Mouse (Mus musculus): Measurements from ENCODE around the gene Olfr316.

The Olfr316 gene

GRCm38 (mm10) chr11:58752434-58752833, at the start of gene Olfr316:
TSS of gene Olfr316 (plus strand) at chr11:58752734.
- TF ChIP-seq GATA4 (IDR thresholded peaks at IDR 0.05; ENCODE audit: insufficient replicate concordance, low read length), result no peak

DNA sequence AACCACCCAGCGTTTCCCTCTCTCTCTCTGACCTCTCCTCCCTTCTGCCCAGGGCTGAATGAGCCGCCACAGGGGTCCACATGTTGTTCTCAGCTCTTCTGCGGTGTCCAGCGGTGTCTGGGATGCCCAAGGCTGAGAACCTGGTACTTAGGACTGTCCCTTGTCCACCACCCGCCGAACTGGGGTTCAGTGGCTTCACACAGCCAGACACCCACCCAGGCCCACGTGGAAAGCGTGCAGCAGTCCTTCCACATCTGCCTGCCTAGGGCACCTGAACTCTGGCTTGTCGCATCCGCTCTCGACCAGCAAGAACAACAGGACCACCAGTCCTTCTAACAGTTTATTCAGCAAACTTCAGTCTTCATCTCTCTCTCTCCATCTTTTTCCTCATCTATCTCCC, 43.4 kb upstream of the Olfr316 start:
- TF ChIP-seq GATA4 (IDR thresholded peaks at IDR 0.05; ENCODE audit: insufficient replicate concordance, low read length), result no peak

DNA sequence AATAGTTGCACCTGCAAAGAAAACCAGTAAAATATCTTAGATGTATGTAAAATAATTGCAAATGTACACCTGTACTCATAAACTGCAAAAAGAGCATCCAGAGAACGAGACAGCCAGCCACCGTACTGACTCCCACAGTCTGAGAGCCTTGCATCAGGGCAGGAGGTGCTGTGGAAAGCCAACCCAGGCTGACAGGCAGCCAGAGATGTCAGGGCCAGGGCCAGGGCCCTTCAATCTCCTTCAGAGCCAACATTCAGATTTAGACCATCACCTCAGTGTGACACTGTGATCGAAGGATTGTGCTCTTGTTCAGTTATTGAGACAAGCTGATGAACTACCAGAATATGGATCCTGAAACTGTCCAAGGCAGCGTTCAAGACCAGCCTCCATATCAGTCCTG, 32.8 kb upstream of the Olfr316 start:
- TF ChIP-seq GATA4 (IDR thresholded peaks at IDR 0.05; ENCODE audit: insufficient replicate concordance, low read length), result no peak

DNA sequence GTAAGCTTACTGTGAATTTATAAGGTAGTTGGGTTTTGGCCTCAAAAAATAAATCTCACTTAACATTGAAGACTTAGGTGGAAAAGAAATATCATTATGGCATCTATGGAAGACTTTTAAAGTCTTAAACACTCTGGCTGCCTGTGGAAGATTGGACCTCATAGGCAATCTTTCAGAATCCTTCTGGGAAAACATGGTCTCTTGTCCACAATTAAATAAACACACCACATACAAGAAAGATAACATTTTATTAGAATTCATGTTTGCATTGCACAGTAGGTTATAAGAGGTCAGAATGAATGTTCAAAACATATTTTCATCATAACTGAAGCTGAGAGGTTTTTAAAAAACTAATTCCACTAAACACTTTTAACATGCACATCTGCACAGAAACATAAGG, 28.6 kb upstream of the Olfr316 start, which contains the start of gene Olfr318:
TSS of gene Olfr318 (minus strand) at position 101 of the 400 bp plus-strand sequence.
- no peak for TF ChIP-seq GATA4 (IDR thresholded peaks at IDR 0.05; ENCODE audit: insufficient replicate concordance, low read length)

GRCm38 (mm10) chr11:58733372-58733771, 19.2 kb upstream of the Olfr316 start:
- TF ChIP-seq GATA4 (IDR thresholded peaks at IDR 0.05; ENCODE audit: insufficient replicate concordance, low read length), result no peak

GRCm38 (mm10) chr11:58738792-58739262, 13.7 kb upstream of the Olfr316 start, which contains the start of gene Olfr317:
TSS of gene Olfr317 (minus strand) at chr11:58739212.
- TF ChIP-seq GATA4 (IDR thresholded peaks at IDR 0.05; ENCODE audit: insufficient replicate concordance, low read length), result no peak

DNA sequence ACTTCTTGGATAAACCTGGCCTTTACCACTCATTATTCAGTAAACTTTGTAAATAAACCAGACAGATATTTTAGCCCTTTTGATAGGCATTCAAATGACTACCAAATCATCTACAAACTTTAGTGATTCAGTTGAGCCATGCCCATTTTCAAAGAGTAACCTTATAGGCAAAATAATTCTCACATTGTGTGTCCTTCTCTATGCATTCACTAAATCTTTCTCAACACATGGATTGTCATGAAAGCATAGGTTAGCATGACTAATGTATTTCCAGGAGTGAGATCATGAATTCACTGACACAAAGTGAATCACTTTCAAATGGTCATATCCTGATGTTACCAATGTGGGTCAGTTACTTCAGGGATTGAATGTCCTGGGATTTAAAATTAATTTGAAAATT, 20.4 kb downstream of the Olfr316 start, which contains the start of gene Olfr315:
TSS of gene Olfr315 (plus strand) at position 301 of the 400 bp plus-strand sequence.
- no peak for TF ChIP-seq GATA4 (IDR thresholded peaks at IDR 0.05; ENCODE audit: insufficient replicate concordance, low read length)

DNA sequence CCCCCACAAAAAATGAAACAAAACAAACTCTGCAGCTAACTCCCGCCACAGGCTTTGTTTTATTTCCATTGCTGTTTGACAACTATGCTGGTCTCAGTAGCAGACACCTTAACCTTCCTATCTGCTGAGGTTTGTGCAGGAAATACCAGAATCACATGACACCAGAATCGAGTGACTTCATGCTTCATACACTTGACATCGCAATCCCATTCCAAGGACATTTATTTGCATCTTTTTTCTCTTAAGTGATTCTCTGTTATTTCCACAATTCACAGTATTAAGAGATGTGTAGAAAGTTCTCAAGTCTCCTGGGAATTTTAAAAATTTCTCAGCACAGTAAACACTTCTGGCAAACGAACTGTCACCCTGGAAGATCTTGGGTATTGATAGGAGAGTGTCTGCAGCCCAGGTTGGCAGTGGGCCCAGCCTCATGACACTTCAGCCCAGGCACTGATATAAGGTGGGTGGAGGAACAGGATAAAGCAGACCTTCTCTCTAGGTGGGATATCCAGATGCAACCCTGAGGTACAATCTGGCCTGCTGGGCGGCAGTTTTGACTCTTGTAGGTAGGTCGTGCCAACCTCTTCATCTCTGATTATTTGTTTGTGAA, 30.1 kb downstream of the Olfr316 start, which contains the start of gene Olfr314:
TSS of gene Olfr314 (plus strand) at position 473 of the 610 bp plus-strand sequence.
- no peak for TF ChIP-seq GATA4 (IDR thresholded peaks at IDR 0.05; ENCODE audit: insufficient replicate concordance, low read length)

- TF ChIP-seq GATA4 (IDR thresholded peaks at IDR 0.05; ENCODE audit: insufficient replicate concordance, low read length), result no peak
Observed at GRCm38 (mm10) chr11:58784182-58784581, 31.6 kb downstream of the Olfr316 start.

- no peak for TF ChIP-seq GATA4 (IDR thresholded peaks at IDR 0.05; ENCODE audit: insufficient replicate concordance, low read length)
Observed at GRCm38 (mm10) chr11:58787651-58788050, 35.1 kb downstream of the Olfr316 start.

GRCm38 (mm10) chr11:58788346-58788745, 35.8 kb downstream of the Olfr316 start:
- no peak for TF ChIP-seq GATA4 (IDR thresholded peaks at IDR 0.05; ENCODE audit: insufficient replicate concordance, low read length)

GRCm38 (mm10) chr11:58789532-58789931, 37.0 kb downstream of the Olfr316 start:
- TF ChIP-seq GATA4 (IDR thresholded peaks at IDR 0.05; ENCODE audit: insufficient replicate concordance, low read length), result no peak

GRCm38 (mm10) chr11:58790053-58790452, 37.5 kb downstream of the Olfr316 start:
- no peak for TF ChIP-seq GATA4 (IDR thresholded peaks at IDR 0.05; ENCODE audit: insufficient replicate concordance, low read length)

- no peak for TF ChIP-seq GATA4 (IDR thresholded peaks at IDR 0.05; ENCODE audit: insufficient replicate concordance, low read length)
Observed at GRCm38 (mm10) chr11:58790646-58791045, 38.1 kb downstream of the Olfr316 start.

DNA sequence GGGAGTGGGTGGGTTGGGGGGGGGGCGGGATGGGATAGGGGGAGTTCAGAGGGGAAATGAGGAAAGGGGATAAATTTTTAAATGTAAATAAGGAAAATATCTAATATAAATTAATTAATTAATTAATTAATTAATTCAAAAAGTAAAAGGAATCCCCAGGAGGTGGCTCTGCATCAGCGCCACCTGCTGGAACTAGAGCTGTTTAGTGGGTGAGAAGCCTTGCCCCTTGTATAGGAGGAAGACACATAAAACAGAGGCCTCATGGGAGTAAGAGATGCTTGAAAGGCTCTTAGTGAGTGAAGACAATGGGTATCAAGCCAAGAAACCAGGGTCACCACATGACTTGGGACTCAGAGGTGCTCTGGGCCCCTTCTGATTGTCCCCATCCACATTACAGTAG, 43.3 kb downstream of the Olfr316 start:
- TF ChIP-seq GATA4 (IDR thresholded peaks at IDR 0.05; ENCODE audit: insufficient replicate concordance, low read length), result no peak

- TF ChIP-seq GATA4 (IDR thresholded peaks at IDR 0.05; ENCODE audit: insufficient replicate concordance, low read length), result no peak
Observed at GRCm38 (mm10) chr11:58796850-58797249, 44.3 kb downstream of the Olfr316 start.

- TF ChIP-seq GATA4 (IDR thresholded peaks at IDR 0.05; ENCODE audit: insufficient replicate concordance, low read length), result no peak
Observed at GRCm38 (mm10) chr11:58799747-58800146, 47.2 kb downstream of the Olfr316 start.
